Mouse (Mus musculus) small intestine, adult 2 months (tissue): ENCODE results near the gene Ptprk.

ENCODE experiments used
- CTCF ChIP-seq: fragments of 200-500 bp; IDR thresholded peaks from 2 replicates; pipeline ENCODE4 v1.5.1; 2012; ENCODE audit warnings: low read depth, mild to moderate bottlenecking, control low read depth, inconsistent platforms, low read length, moderate library complexity, mixed read lengths; ENCODE audit not compliant: insufficient replicate concordance, insufficient read length; ENCODE audit errors: extremely low read depth
- POLR2A ChIP-seq: fragments of 200-500 bp; IDR thresholded peaks from 2 replicates; pipeline ENCODE4 v1.6.1; 2012; ENCODE audit warnings: low read depth, mild to moderate bottlenecking, control low read depth, inconsistent platforms, low read length, moderate library complexity

DNA sequence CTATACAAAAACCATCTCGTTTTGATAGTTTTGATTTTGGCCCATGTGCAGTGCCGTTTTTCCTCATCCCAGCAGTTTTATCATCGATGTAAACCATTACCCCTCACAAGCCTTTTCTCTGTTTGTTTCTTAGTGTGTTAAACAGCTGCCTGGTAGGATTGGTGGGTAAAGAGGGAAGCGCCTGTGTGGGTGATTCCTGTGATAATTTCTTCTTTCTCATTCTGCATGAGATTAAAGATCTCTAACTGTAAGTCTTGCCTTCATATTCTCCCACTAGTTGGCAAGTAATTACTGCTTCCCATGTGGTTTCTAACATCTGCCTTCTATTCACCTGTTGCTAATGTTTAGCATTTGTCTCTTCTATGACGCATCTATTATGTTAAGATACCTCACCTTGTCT is 116.8 kb downstream of the Ptprk start:
- TF ChIP-seq CTCF: no peak
- no peak for TF ChIP-seq POLR2A
